Mouse (Mus musculus): Measurements from ENCODE around the gene 2010111I01Rik. TPM values are rescaled to one million over a fixed set of nuclear protein-coding genes. Genes with fewer than 3 reads are reported as not detected.

Gene 2010111I01Rik
- total RNA-seq, 2 experiments from 2014 or later = 80.6 to 90.0 TPM

GRCm38 (mm10) chr13:63258671-63259070 is 294.0 kb downstream of the 2010111I01Rik start:
- no peak for DNase-seq

GRCm38 (mm10) chr13:63260133-63260532 is 295.4 kb downstream of the 2010111I01Rik start:
- no peak for DNase-seq

- DNase-seq = peak in 1 of 2 experiments; percentile 59
These were observed 296.3 kb downstream of the 2010111I01Rik start for GRCm38 (mm10) chr13:63260753-63261631.

DNA sequence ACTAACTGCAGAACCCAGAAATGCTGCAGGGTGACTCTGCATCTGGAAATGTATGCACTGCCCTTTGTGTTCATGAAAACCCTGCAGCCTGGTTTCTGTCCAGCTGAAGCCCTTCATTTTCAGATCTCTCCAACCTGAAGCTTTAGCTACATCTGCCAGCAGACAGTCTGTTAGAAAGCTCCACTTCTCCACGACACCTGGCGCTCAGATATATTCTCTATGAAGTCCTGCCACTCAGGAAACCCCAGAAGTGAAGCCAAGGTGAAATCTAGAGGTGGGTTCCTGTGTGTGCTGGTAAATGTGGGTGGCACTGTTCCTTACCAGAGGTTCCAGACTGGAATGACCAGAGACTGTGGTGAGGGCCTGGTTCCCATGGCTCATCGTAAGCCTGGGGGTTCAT is 297.0 kb downstream of the 2010111I01Rik start:
- no peak for DNase-seq

- DNase-seq = no peak
These were observed 297.7 kb downstream of the 2010111I01Rik start for GRCm38 (mm10) chr13:63262168-63262957.

DNA sequence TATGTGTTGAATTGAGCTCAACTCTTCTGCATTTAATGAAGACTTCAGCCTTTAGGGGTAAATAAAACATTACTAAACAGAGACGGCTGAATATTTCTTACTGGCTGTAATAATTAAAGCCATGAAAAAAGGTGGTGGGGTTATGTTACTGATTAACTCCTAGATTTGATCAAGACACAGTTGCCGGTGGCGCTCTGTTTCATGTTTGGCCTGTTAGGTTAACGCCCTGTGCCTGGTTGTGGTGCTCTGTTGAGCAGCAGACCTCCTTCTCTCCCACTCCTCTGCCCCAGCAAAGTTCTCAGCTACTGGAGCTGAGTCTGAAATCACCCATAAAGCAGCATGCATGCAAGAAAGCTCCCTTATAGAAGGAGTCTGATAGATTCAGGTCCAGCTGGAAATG is 303.7 kb downstream of the 2010111I01Rik start:
- DNase-seq = no peak

GRCm38 (mm10) chr13:63268776-63269175 is 304.1 kb downstream of the 2010111I01Rik start:
- DNase-seq = no peak

DNA sequence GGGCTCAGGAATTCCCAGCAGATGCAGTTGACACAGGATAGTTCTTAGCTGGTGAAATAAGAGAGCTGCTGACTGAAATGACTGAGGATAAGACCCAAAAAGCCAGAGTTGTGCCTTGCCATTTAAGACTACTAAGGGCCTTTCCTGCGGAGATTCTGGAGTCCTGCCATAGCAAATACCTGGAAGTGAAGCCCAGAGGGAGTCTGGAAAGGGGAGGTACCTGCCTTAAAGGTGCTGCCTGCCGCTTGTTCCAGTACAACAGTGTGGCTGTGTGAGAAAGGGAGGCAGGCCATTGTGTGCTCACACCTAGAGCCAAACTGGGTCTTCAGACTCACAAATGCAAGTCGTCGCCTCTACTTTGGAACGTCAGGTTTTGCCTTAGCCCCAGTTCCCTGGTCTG is 305.5 kb downstream of the 2010111I01Rik start:
- DNase-seq = no peak

DNA sequence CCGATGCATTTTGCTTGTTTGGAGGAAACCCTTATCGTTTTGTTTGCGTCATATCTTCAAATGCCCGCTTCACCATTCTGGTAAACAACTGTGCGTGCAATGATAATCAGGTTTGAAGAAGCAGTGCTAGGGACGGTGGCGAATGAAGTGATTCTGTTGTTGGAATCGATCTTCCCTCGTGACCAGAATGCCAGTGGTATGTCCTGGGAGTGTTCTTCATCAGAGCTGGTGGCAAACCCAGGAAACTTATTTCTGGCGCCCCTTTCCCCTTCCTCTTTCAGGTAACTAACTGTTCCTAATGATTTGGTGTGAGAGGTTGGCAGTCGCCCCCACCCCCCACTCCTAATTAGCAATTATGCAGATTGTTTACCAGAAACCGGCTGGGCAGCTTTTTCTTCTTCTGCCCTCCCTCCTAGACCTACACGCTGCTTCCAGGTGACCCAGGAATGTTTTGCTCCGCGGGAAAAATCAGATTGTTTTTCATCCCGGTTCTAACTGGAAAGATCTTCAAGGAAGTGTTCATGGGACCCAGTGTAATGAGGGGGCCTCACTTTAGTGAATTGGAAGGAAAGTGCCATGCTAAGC is 307.4 kb downstream of the 2010111I01Rik start:
- no peak for DNase-seq

- DNase-seq = peak; percentile 73 to 81
These were observed 308.0 kb downstream of the 2010111I01Rik start for GRCm38 (mm10) chr13:63272602-63273229.

DNA sequence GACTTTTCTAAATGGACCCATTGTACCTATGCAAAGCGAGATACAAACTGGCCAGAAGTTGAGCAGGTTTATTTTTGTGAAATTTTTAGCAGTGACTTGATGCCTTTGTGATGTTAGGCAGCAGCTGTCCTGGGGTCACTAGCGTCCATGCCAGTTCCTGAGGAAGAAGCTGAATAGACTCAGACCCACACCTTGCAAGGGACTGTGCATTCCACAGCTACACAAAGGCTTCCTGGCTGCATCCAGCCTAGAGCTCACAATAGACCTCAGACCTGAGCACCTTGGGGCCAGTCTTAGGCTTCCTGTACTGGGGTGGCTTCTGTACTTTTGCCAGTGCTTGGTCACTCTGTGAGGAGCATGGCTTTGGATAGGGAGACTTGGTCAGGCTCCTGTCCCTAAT is 309.2 kb downstream of the 2010111I01Rik start:
- DNase-seq = no peak

DNA sequence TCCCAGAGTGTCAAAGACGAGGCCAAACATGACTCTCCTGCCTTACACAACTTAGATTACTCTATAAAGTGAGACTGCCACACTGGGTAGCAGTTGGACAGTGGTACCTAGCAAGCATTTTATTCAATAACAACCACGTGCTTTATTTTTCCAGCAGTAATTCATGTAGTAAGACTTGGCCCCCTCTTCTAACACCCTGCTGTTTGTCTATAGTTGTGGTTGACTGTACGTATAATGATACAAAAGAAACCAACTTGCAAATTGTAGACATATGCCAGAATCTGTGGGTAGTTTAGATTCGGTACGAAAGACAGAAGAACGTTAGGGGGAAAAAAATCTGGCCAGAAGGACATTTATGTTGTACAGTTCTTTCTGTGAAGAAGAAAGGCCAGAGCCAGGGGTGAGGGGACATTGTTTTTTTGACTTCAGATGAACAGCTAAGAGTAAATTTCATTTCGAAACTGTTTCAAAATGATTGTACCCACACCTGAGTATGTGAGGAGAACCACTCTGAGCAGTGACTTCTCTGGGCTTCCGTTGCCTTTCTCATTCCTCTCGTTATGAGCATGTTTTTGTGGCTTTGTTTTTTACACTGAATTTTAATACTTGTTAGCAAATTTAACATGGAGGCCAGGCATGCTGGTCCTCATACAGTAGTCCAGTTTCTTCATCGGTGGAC is 309.9 kb downstream of the 2010111I01Rik start:
- no peak for DNase-seq

DNA sequence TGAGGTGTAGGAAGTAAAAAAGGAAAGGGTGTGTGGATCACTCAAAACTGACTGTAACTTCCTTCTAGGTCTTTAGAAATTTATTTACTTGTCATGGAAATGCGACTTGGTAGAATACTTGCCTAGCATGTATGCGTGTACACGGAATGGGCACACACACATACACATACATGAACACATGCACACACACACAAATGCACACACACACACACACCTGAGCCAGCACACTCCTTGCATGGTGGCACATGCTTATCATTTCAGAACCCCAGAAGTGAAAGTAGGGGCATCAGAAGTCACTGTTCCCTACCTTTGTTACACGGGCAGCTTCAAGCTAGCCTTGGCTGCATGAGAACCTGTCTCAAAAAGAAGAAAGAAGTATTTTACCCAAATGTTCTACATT is 311.7 kb downstream of the 2010111I01Rik start:
- DNase-seq = no peak

DNA sequence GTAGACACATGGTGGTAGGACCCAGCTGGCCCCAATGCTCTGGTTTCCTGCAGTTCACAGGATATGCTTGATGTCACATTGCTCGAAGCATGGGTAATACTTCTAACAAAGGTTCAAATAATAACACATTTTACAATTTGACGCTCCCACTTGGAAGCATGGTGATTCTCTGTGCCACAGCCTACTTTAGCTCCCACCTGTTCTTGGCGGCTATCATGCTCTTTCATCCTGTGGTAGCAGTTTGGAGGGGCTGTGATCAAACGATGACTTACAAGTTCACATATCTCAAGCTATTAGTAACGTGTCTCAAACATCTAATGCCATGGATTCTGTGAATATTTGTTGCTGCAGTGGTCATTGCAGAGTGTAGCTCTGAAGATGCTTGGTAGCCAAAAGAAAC is 312.6 kb downstream of the 2010111I01Rik start:
- no peak for DNase-seq

GRCm38 (mm10) chr13:63278141-63278631 is 313.5 kb downstream of the 2010111I01Rik start:
- no peak for DNase-seq

- DNase-seq = peak; percentile 67 to 73
These were observed 314.2 kb downstream of the 2010111I01Rik start for GRCm38 (mm10) chr13:63278796-63279475.

GRCm38 (mm10) chr13:63279807-63280206 is 315.1 kb downstream of the 2010111I01Rik start:
- DNase-seq = no peak

- no peak for DNase-seq
These were observed 315.7 kb downstream of the 2010111I01Rik start for GRCm38 (mm10) chr13:63280344-63280743.

- no peak for DNase-seq
These were observed 316.5 kb downstream of the 2010111I01Rik start for GRCm38 (mm10) chr13:63281206-63281605.

DNA sequence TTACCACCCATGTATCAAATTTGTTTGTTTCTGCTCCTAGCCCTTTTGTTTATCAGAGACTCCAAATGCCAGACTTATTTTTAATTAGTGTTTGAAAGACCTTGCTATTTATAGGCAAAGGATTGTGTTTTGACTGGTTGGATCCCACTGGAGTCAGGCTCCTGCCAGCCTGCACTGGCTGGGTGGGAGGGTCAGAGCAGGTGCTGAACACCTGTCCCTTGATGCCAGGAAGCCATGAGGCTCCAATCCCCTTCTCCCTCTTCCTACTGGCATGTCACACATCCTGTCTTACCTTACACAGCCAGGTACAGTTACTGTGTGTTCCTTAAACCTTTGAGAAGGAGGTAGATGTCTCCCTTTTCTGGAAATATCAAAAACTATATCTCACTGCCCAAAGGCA is 318.5 kb downstream of the 2010111I01Rik start:
- DNase-seq = no peak

GRCm38 (mm10) chr13:63284748-63285147 is 320.1 kb downstream of the 2010111I01Rik start:
- no peak for DNase-seq
